Mouse (Mus musculus) right cerebral cortex, postnatal 14 days (tissue): Measurements from ENCODE around the gene Atn1.

ENCODE experiments used
- DNase-seq: peaks from one replicate; pipeline ENCODE4 v3.0.0; 2022

The Atn1 gene

GRCm38 (mm10) chr6:124740211-124740887, 16.0 kb downstream of the Atn1 start:
- peak; percentile 57 for DNase-seq

DNA sequence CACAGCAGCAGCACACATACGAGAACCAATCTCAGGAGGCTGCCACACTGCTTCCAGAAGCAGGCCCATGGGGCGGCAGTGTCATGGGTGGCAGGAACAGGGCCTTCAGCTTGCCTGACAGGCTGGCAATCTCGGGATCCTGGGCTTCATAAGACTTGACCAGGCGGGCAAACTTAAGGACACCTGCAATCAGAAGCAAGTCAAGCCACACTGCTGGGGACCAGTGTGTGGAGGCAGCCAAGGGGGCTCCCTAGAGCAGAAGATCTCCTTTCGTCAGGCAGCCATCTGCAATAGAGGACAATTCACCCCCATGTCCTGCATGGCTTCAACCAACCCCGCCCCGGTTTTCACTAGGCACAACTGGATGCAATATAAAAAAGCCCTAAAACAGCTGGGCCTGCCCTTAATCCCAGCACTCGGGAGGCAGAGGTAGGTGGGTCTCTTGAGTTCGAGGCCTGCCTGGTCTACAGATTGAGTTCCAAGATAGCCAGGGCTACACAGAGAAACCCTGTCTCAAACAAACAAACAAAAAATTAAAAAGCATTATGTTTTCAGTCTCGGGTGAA, 17.0 kb downstream of the Atn1 start:
- no peak for DNase-seq

DNA sequence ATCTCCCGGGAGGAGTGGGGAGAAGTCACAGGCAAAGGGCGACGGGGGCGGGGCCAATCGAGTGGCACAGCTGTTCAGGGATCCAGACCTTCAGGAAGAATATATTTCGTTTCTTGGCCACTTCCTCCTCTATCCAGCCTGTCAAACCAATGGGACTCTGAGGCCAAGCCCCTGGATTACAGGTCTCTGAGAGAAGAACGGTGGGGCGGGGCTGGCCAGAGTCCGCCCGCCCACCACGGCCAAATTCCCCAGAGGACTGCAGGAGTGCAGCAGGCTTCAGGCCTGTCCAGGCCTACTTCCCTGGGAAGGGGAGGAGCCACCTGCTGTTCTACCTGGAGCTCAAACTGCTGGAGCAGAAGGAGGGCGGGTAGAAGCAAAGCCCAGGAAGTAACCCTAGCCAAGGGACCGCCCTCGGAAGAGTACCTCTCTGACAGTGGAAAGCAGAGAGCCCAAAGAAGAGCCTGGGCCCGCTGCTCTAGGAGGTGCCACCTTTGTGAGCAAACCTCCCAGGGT, 17.8 kb downstream of the Atn1 start, which contains the start of gene Ptpn6:
Ptpn6 (minus strand) TSS at position 204 of the 513 bp plus-strand sequence.
- no peak for DNase-seq

DNA sequence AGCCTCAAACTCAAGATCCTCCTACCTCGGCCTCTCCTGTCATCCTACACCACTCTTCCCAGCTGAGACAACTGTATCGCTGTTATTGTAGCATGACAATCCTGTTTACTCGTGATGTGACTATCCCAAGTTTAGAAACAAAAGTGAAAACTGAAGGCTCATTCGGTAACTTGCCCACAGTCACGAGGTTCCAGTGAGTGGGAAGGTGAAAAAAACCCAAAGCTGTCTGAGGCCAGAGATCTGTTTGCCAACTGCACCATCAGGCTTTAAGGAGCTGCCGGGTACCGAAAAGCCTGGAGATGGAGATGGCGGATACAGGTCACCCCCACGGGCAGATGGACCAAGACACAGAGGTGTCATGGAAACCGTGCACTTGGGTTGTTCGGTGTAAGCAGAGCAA, 19.3 kb downstream of the Atn1 start:
- DNase-seq: no peak

GRCm38 (mm10) chr6:124734417-124734816, 21.9 kb downstream of the Atn1 start:
- DNase-seq: no peak

- DNase-seq: no peak
Measured at GRCm38 (mm10) chr6:124732476-124733370, 23.6 kb downstream of the Atn1 start.

DNA sequence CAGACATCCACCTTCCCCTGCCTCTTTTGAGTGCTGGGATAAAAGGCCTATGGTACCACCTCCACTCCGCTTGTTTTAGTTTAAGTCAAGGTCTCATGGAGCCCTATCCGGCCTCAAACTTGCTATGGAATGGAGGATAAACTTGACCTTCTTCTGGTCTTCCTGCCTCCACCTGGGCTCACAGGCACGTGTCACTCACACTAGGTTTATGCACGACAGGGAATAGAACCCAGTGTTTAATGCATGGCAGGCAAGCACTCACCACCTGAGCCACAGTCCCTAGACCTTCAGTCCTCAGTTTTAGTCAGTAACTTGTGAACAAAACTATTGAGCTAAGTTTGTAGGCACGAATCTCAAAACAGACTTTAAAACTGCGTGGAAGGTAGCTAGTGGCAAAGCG, 25.3 kb downstream of the Atn1 start:
- no peak for DNase-seq

GRCm38 (mm10) chr6:124729850-124730705, 26.2 kb downstream of the Atn1 start:
- DNase-seq: no peak

GRCm38 (mm10) chr6:124728621-124729020, 27.7 kb downstream of the Atn1 start:
- no peak for DNase-seq

- DNase-seq: no peak
Measured at GRCm38 (mm10) chr6:124724472-124724871, 31.9 kb downstream of the Atn1 start.

- no peak for DNase-seq
Measured at GRCm38 (mm10) chr6:124723541-124723940, 32.8 kb downstream of the Atn1 start.

- DNase-seq: no peak
Measured at GRCm38 (mm10) chr6:124722876-124723473, 33.3 kb downstream of the Atn1 start.

- DNase-seq: no peak
Measured at GRCm38 (mm10) chr6:124720904-124721303, 35.4 kb downstream of the Atn1 start.

- no peak for DNase-seq
Measured at GRCm38 (mm10) chr6:124719354-124719978, 36.9 kb downstream of the Atn1 start.

DNA sequence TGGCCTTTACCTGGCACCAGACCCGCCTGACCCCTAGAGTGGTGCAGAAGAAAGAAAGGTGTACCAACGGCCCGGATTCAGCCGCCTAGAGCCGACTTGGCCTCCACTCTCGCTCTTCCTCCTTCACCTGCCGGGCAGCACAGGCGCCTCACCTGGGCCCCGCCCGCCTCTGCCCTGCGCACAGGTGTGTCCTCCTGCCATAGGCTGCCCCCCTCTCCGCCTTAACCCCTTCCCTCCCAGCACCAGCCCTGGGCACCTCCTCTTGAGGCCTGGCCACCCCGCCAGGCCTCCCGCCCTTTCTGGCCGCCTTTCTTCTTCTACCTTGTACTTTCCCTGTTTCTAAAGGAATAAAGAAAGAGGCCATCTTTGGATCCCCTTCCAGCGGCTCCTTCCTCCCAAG, 37.6 kb downstream of the Atn1 start:
- no peak for DNase-seq

GRCm38 (mm10) chr6:124717968-124718367, 38.4 kb downstream of the Atn1 start:
- DNase-seq: no peak

- no peak for DNase-seq
Measured at GRCm38 (mm10) chr6:124716864-124717490, 39.3 kb downstream of the Atn1 start.

DNA sequence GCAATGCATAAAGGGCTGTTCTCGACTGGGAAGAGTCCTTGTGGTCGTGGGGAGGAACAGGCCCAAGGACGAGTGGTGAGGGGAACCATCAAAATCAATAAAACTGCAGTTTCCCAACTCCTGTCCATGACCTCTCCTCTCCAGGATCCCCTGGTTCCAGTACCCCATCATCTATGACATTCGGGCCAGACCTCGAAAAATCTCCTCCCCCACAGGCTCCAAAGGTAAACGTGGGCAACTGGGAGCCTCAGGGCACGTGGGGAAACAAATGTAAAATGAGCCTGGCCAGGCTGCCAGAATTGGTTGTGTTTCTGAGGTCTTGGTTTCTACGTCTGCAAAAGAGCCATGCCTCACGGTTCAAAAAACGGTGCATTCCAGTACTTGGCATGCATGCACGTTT, 43.4 kb downstream of the Atn1 start:
- DNase-seq: no peak

DNA sequence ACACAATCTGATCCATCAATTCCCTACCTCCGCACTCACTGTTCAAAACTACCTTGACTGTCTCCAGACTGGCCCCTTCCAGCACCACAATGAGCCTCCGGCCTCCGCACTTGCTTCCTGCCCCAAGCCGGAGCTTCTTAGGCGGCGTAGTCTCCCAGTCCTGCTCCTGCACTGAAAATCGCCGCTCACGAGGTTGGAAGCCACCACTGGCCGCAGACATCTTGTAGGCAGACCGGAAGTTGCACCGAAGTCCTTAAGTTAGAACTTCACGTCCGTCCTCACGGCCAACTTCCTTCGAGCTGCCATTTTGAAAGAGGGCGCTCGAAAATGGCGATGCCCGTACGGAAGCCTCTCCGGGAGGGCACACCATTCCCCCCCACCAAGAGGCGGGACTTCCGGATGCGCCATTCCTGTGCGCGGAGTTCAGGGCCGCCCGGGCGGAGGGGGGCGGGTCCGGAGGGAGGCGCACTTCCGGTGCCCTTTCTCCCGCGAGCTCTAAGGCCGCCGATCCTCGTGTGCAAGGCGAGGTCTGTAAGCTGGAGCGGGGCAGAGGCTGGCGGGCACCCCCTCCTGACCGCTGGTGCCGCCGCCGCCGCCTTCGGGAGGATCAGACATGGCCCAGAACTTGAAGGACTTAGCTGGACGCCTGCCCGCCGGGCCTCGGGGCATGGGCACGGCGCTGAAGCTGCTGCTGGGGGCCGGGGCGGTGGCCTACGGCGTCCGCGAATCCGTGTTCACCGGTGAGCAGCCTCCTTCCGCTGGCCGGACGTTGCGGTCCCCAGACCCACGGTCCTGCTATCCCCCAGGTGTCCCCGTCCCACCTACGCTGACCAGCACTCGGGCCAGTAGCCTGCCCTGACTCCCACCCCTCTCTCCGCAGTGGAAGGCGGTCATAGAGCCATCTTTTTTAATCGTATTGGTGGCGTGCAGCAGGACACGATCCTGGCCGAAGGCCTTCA, 44.2 kb downstream of the Atn1 start, which contains the start of the genes Emg1 and Phb2:
Emg1 (minus strand) TSS at position 355 of the 959 bp plus-strand sequence.
Phb2 (plus strand) TSS at position 513 of the 959 bp plus-strand sequence.
- peak; percentile 95 for DNase-seq
